Mouse (Mus musculus) lung, postnatal 0 days (tissue): ENCODE measurements at regions not wholly inside any gene's neighbourhood (a gene's known extent, or its start where the extent isn't known, plus 50 kb on each side); places are given as distances from the start of the nearest gene placed in this dataset.
A peak's percentile ranks its signal among the peaks of the same experiment; 100 is the strongest.

Experiments used
- ATAC-seq: fragments of 200-750 bp; cut with Nextera tagmentation; 2 replicates; pipeline ENCODE4 v1.8.0; 2017; ENCODE audit warnings: moderate library complexity
- DNase-seq: peaks from one replicate; pipeline ENCODE4 v3.0.0-alpha.2; 2016; ENCODE audit warnings: low spot score
- H3K27ac ChIP-seq: fragments of 300-500 bp; sonication (generic); 2 replicates; pipeline ENCODE4 v1.5.1; 2014; ENCODE audit warnings: antibody characterized with exemption, mild to moderate bottlenecking, low read length, mixed read lengths
- H3K27me3 ChIP-seq: fragments of 300-500 bp; sonication (generic); replicated peaks from 2 replicates; pipeline ENCODE4 v1.6.1; 2014; ENCODE audit warnings: low read length, mixed read lengths; ENCODE audit not compliant: insufficient read depth
- H3K36me3 ChIP-seq: fragments of 300-500 bp; sonication (generic); 2 replicates; pipeline ENCODE4 v1.6.1; 2014; ENCODE audit warnings: low read length, mixed read lengths; ENCODE audit not compliant: insufficient read depth
- H3K4me1 ChIP-seq: fragments of 300-500 bp; sonication (generic); 2 replicates; pipeline ENCODE4 v1.6.1; 2014; ENCODE audit warnings: antibody characterized with exemption, low read depth, low read length, mixed read lengths; ENCODE audit not compliant: insufficient read depth
- H3K4me2 ChIP-seq: fragments of 300-500 bp; sonication (generic); replicated peaks from 2 replicates; pipeline ENCODE4 v1.6.1; 2014; ENCODE audit warnings: low read depth, mild to moderate bottlenecking, low read length, moderate library complexity, mixed read lengths
- H3K4me3 ChIP-seq: fragments of 300-500 bp; sonication (generic); 2 replicates; pipeline ENCODE4 v1.5.1; 2014; ENCODE audit warnings: low read depth, low read length
- H3K9ac ChIP-seq: fragments of 300-500 bp; sonication (generic); replicated peaks from 2 replicates; pipeline ENCODE4 v1.6.1; 2014; ENCODE audit warnings: low read depth, mild to moderate bottlenecking
- H3K9me3 ChIP-seq: fragments of 300-500 bp; sonication (generic); 2 replicates; pipeline ENCODE4 v1.6.1; 2016; ENCODE audit warnings: low read length, mixed read lengths
- CTCF ChIP-seq: IDR thresholded peaks from 2 replicates; pipeline ENCODE4 v1.5.1; 2016; ENCODE audit warnings: antibody characterized with exemption, mild to moderate bottlenecking
- EP300 ChIP-seq: IDR thresholded peaks from 2 replicates; pipeline ENCODE4 v1.6.1; 2016; ENCODE audit warnings: antibody characterized with exemption, mild to moderate bottlenecking, control low read depth
- WGBS: fragments of 180-500 bp; shearing (Covaris S2); extraction: QIAGEN DNeasy Blood & Tissue Kit; methylation state at CpG from one replicate; pipeline ENCODE4 v1.1.7; 2014; 5-methylcytosine and 5-hydroxymethylcytosine counted together

DNA sequence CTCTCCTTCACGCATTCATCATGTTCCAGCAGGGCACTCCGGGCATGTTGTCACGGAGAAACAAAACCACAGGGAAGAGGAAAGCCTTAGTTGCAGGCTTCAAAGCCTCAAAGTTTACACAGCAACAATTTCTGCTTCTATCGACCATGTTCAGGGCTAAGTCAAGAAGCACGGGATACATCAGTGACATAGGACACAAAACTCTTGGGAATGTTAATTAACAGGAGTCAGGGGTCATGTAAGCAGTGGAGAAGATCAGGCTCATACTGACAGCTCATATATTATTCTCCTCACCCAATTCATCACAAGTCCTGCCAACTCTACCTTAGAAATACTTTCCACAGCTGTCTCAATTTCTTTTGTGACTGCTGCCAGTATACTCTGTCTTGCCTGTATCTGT lies 133.0 kb upstream of the Btbd3 start:
- no peak for ATAC-seq

DNA sequence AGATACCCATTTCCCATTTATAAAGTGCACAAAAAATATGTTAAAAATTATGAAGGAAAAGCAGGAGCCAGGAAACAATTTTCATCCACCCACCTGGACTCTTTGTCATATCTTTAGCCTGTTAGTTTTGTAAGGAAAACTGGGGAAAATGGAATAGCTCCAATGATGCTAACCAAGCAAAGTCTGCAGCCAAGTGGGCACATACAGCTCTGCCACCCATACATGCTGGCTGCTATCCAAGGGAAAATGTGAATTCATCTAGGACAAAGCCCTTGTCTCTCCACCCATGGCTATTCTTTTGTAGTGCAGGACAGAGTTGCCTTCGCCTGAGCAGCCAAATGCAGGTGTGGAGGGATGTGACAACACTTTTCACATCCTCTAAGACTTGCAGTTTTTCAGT lies 135.5 kb upstream of the Btbd3 start:
- 76% methylated on average over 1 of the region's 1 CpGs for WGBS
- H3K27ac ChIP-seq, result no peak overlapping the region
- no peak overlapping the region for H3K4me2 ChIP-seq
- no peaks in the 10 kb centered on the region for H3K36me3 ChIP-seq
- TF ChIP-seq CTCF (no peak), EP300 (no peak)
- ATAC-seq (no peak), DNase-seq (no peak)
- H3K4me1 ChIP-seq, result no peaks in the 10 kb centered on the region
- H3K9me3 ChIP-seq, result no peaks in the 10 kb centered on the region; the same call in 1 of the 2 replicates
- H3K27me3 ChIP-seq, result no peaks in the 10 kb centered on the region
- no peak overlapping the region for H3K9ac ChIP-seq
- H3K4me3 ChIP-seq, result no peak overlapping the region

More for the DNA sequence above, 133.0 kb upstream of the Btbd3 start:
- H3K9me3 ChIP-seq, result no peaks in the 10 kb centered on the region; the same call in 1 of the 2 replicates
- H3K27ac ChIP-seq, result no peak overlapping the region
- no peaks in the 10 kb centered on the region for H3K36me3 ChIP-seq
- no peak overlapping the region for H3K9ac ChIP-seq
- no peak overlapping the region for H3K4me2 ChIP-seq
- TF ChIP-seq EP300 (no peak), CTCF (no peak)
- DNase-seq, result no peak
- H3K27me3 ChIP-seq, result no peaks in the 10 kb centered on the region
- no peak overlapping the region for H3K4me3 ChIP-seq
- no peaks in the 10 kb centered on the region for H3K4me1 ChIP-seq
- WGBS, result 27% methylated on average over 5 of the region's 5 CpGs

DNA sequence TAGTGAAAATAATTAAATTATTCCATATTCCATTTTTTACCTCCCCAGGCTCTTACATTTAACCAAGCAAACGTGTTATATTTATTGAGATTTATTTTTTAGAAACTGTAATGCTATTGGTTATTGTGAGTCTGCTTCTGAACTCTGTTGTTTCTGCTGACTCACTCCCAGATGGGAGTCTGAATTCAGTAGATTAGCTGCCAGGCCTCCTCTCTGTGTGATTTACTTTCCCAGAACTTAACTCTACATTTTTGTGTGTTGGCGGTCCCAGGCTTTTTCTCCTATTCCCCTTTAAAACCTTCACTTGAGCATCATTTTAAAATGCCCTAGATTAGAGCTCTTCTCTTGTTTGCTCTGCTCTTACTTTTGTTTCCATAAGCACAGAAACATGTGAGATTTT lies 136.2 kb upstream of the Btbd3 start:
- ATAC-seq (no peak), DNase-seq (peak; percentile 8)
- Histone ChIP-seq H3K27ac (no peak overlapping the region), H3K9ac (no peak overlapping the region), H3K4me1 (no peaks in the 10 kb centered on the region), H3K36me3 (no peaks in the 10 kb centered on the region), H3K9me3 (no peaks in the 10 kb centered on the region; the same call in 1 of the 2 replicates), H3K4me2 (no peak overlapping the region), H3K27me3 (no peaks in the 10 kb centered on the region), H3K4me3 (no peak overlapping the region)
- no peak for TF ChIP-seq CTCF
- TF ChIP-seq EP300, result no peak
- WGBS, result 66% methylated on average over 2 of the region's 2 CpGs

DNA sequence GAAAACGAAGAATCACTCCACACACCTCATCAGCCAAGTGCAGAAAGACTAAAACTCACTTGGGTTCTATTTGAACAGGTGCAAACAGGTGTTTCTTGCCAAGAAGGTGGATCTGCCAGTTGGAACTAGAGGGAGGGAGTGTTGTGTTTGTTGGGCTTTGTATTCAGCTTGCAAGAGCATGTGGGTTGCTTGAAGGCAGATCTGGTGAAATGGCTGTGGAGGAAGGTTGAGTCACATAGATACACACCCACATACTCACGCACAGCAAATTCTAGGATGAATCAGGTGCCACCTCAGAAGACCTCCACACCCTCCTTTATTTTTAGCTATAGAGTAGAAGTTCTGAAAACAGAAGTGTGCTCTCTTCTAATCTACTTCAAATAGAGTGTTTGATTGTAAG lies 156.6 kb upstream of the Btbd3 start:
- no peak for TF ChIP-seq CTCF
- no peak for TF ChIP-seq EP300
- no peaks in the 10 kb centered on the region for H3K9me3 ChIP-seq
- H3K9ac ChIP-seq, result no peak overlapping the region
- H3K4me1 ChIP-seq, result no peaks in the 10 kb centered on the region
- 63% methylated on average over 2 of the region's 2 CpGs for WGBS
- DNase-seq, result no peak
- H3K27ac ChIP-seq, result no peak overlapping the region
- H3K27me3 ChIP-seq, result no peaks in the 10 kb centered on the region
- H3K4me3 ChIP-seq, result no peak overlapping the region
- H3K4me2 ChIP-seq, result no peak overlapping the region
- no peaks in the 10 kb centered on the region for H3K36me3 ChIP-seq
- ATAC-seq, result no peak

DNA sequence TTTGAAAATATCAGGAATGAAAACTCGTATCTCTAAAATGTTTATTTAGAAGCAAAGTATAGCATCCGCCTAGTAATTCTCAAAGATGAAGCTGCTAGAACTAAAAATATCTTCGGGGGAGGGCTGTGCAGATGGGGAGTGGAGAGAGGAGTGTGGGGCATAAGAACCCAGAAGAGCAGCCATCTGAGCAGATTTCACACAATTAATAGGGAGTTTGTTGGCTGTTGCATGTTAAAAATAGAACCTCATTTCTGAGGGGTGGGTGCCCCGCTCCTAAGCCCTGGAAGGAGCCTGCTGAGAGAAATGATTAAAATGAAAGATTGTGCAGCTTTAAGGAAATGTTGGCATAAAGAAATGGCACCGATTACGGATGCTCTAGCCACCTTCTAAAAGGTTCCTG lies 171.0 kb upstream of the Btbd3 start:
- no peaks in the 10 kb centered on the region for H3K4me1 ChIP-seq
- H3K9me3 ChIP-seq, result no peaks in the 10 kb centered on the region
- no peaks in the 10 kb centered on the region for H3K27me3 ChIP-seq
- no peak overlapping the region for H3K4me2 ChIP-seq
- H3K36me3 ChIP-seq, result no peaks in the 10 kb centered on the region
- TF ChIP-seq CTCF, result no peak
- TF ChIP-seq EP300, result no peak
- no peak overlapping the region for H3K4me3 ChIP-seq
- 63% methylated on average over 6 of the region's 6 CpGs for WGBS
- no peak for DNase-seq
- ATAC-seq, result no peak
- no peak overlapping the region for H3K27ac ChIP-seq
- H3K9ac ChIP-seq, result no peak overlapping the region

GRCm38 (mm10) chr2:138084564-138085283 lies 171.6 kb upstream of the Btbd3 start:
- no peak for ATAC-seq
- TF ChIP-seq EP300 (no peak), CTCF (no peak)
- DNase-seq, result no peak
- Histone ChIP-seq H3K27me3 (no peaks in the 10 kb centered on the region), H3K27ac (no peak overlapping the region), H3K4me2 (no peak overlapping the region), H3K4me3 (no peak overlapping the region), H3K9me3 (no peaks in the 10 kb centered on the region), H3K4me1 (no peaks in the 10 kb centered on the region), H3K9ac (no peak overlapping the region), H3K36me3 (no peaks in the 10 kb centered on the region)
- 49% methylated on average over 6 of the region's 6 CpGs for WGBS
